Mouse (Mus musculus): ENCODE data around the gene Exoc4. TPM values are rescaled to one million over a fixed set of nuclear protein-coding genes. Genes with fewer than 3 reads are reported as not detected.

The Exoc4 gene
- polyA plus RNA-seq, 1 experiment from 2014 or later = 40.2 TPM

- no peak overlapping the region for H3K4me2 ChIP-seq (replicated peaks; ENCODE audit: low read depth, low read length)
- H3K27ac ChIP-seq (ENCODE audit: low read length) = no peak overlapping the region
- H3K27me3 ChIP-seq (ENCODE audit: control insufficient read depth, insufficient read depth, low read length) = no peaks in the 10 kb centered on the region
- no peak for ATAC-seq (ENCODE audit: insufficient number of reproducible peaks, insufficient read depth, low FRiP score, low read depth)
- H3K4me1 ChIP-seq (ENCODE audit: control insufficient read depth, insufficient read depth, low read length) = no peaks in the 10 kb centered on the region
- no peaks in the 10 kb centered on the region for H3K9me3 ChIP-seq (ENCODE audit: control insufficient read depth, low read depth, low read length)
- no peak overlapping the region for H3K9ac ChIP-seq (replicated peaks; ENCODE audit: low read depth, low read length)
- WGBS = 89% methylated on average over 1 of the region's 1 CpGs
- no peak overlapping the region for H3K4me3 ChIP-seq (ENCODE audit: low read depth, low read length)
- H3K36me3 ChIP-seq (ENCODE audit: control insufficient read depth, insufficient read depth, low read length) = no peaks in the 10 kb centered on the region; the same call in 1 of the 2 replicates
Measured at GRCm38 (mm10) chr6:33328326-33328725, 79.4 kb downstream of the Exoc4 start.

GRCm38 (mm10) chr6:33347088-33347775 is 98.3 kb downstream of the Exoc4 start:
- Histone ChIP-seq H3K4me2 (replicated peaks; ENCODE audit: low read depth, low read length) (no peak overlapping the region), H3K36me3 (ENCODE audit: control insufficient read depth, insufficient read depth, low read length) (no peaks in the 10 kb centered on the region), H3K27me3 (ENCODE audit: control insufficient read depth, insufficient read depth, low read length) (no peaks in the 10 kb centered on the region), H3K27ac (ENCODE audit: low read length) (no peak overlapping the region), H3K4me1 (ENCODE audit: control insufficient read depth, insufficient read depth, low read length) (0 out of 2 replicates have a peak, but pooled peaks cover 5% of the 10 kb centered on the region), H3K9ac (replicated peaks; ENCODE audit: low read depth, low read length) (no peak overlapping the region), H3K9me3 (ENCODE audit: control insufficient read depth, low read depth, low read length) (no peaks in the 10 kb centered on the region), H3K4me3 (ENCODE audit: low read depth, low read length) (no peak overlapping the region)
- 47% methylated on average over 1 of the region's 1 CpGs for WGBS
- no peak for ATAC-seq (ENCODE audit: insufficient number of reproducible peaks, insufficient read depth, low FRiP score, low read depth)

DNA sequence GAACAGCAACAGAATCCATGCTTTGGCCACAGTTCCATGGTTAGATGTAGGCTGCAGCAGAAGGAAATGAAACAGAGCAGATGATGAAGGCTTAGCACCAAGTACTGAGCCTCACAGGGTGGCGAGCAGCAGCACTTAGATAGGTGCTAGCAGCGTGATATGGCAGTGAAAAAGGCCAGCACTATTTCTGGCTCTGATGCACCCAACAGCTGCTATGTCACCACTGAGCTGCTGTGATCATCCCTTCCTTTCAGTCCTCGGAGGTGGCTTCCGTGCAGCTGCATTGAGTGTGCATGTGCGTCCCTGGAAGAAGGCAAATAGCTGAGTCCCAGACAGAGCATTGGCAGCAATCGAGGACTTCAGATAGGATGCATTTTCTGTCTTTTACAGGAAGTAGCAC is 112.7 kb downstream of the Exoc4 start:
- no peaks in the 10 kb centered on the region for H3K4me1 ChIP-seq (ENCODE audit: control insufficient read depth, insufficient read depth, low read length)
- no peaks in the 10 kb centered on the region for H3K9me3 ChIP-seq (ENCODE audit: control insufficient read depth, low read depth, low read length)
- 85% methylated on average over 6 of the region's 6 CpGs for WGBS
- no peaks in the 10 kb centered on the region for H3K36me3 ChIP-seq (ENCODE audit: control insufficient read depth, insufficient read depth, low read length)
- no peak overlapping the region for H3K4me2 ChIP-seq (replicated peaks; ENCODE audit: low read depth, low read length)
- no peaks in the 10 kb centered on the region for H3K27me3 ChIP-seq (ENCODE audit: control insufficient read depth, insufficient read depth, low read length)
- no peak overlapping the region for H3K4me3 ChIP-seq (ENCODE audit: low read depth, low read length)
- ATAC-seq (ENCODE audit: insufficient number of reproducible peaks, insufficient read depth, low FRiP score, low read depth) = no peak
- no peak overlapping the region for H3K9ac ChIP-seq (replicated peaks; ENCODE audit: low read depth, low read length)
- no peak overlapping the region for H3K27ac ChIP-seq (ENCODE audit: low read length)

DNA sequence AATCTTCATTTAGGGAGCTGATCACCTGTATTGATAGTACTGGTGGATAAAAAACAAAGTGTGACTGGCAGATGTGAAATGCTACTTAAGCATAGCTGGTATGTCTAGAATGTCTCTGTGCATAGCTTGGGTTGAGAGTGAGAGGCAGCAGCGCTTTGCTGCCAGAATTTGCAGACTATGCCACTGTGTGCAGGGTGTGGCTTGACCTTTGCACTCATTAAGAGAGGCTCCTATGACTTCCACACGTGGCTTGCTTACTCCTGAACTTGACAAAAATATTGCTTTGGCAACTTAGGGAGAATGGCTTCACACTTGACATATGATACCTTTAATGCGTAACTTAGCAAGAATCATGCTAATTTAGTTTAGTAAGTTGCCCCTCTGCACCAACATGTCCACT is 131.6 kb downstream of the Exoc4 start:
- WGBS = 58% methylated on average over 3 of the region's 3 CpGs
- H3K9me3 ChIP-seq (ENCODE audit: control insufficient read depth, low read depth, low read length) = no peaks in the 10 kb centered on the region
- no peak overlapping the region for H3K27ac ChIP-seq (ENCODE audit: low read length)
- H3K4me1 ChIP-seq (ENCODE audit: control insufficient read depth, insufficient read depth, low read length) = no peaks in the 10 kb centered on the region
- H3K9ac ChIP-seq (replicated peaks; ENCODE audit: low read depth, low read length) = no peak overlapping the region
- no peak overlapping the region for H3K4me2 ChIP-seq (replicated peaks; ENCODE audit: low read depth, low read length)
- no peak for ATAC-seq (ENCODE audit: insufficient number of reproducible peaks, insufficient read depth, low FRiP score, low read depth)
- H3K4me3 ChIP-seq (ENCODE audit: low read depth, low read length) = no peak overlapping the region
- no peaks in the 10 kb centered on the region for H3K36me3 ChIP-seq (ENCODE audit: control insufficient read depth, insufficient read depth, low read length)
- H3K27me3 ChIP-seq (ENCODE audit: control insufficient read depth, insufficient read depth, low read length) = no peaks in the 10 kb centered on the region

DNA sequence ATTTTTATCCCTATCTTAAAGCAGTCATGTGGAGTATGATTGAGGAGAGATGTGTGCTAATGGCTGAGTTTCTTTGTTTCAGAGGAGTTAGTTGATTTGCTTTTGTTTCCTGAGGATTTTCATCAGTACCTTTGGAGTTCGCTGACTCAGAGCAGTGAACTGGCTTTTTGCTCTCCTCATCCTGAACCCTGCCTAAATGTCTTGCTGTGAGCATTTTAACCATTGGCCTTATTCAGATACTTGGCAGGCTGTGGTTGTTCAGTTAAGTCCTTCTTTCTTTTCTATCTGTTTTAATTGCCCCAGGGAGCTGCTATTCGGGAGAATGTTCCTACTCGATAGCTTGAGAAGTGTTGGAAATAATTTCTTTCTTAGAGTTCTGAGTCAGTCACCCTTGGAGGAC is 133.3 kb downstream of the Exoc4 start:
- Histone ChIP-seq H3K4me3 (ENCODE audit: low read depth, low read length) (no peak overlapping the region), H3K4me1 (ENCODE audit: control insufficient read depth, insufficient read depth, low read length) (no peaks in the 10 kb centered on the region), H3K9ac (replicated peaks; ENCODE audit: low read depth, low read length) (no peak overlapping the region), H3K36me3 (ENCODE audit: control insufficient read depth, insufficient read depth, low read length) (no peaks in the 10 kb centered on the region), H3K9me3 (ENCODE audit: control insufficient read depth, low read depth, low read length) (no peaks in the 10 kb centered on the region), H3K4me2 (replicated peaks; ENCODE audit: low read depth, low read length) (no peak overlapping the region), H3K27ac (ENCODE audit: low read length) (no peak overlapping the region), H3K27me3 (ENCODE audit: control insufficient read depth, insufficient read depth, low read length) (no peaks in the 10 kb centered on the region)
- ATAC-seq (ENCODE audit: insufficient number of reproducible peaks, insufficient read depth, low FRiP score, low read depth) = no peak
- 92% methylated on average over 3 of the region's 3 CpGs for WGBS

- Histone ChIP-seq H3K9me3 (ENCODE audit: control insufficient read depth, low read depth, low read length) (no peaks in the 10 kb centered on the region), H3K4me1 (ENCODE audit: control insufficient read depth, insufficient read depth, low read length) (no peaks in the 10 kb centered on the region), H3K4me3 (ENCODE audit: low read depth, low read length) (no peak overlapping the region), H3K27me3 (ENCODE audit: control insufficient read depth, insufficient read depth, low read length) (no peaks in the 10 kb centered on the region), H3K27ac (ENCODE audit: low read length) (no peak overlapping the region), H3K36me3 (ENCODE audit: control insufficient read depth, insufficient read depth, low read length) (no peaks in the 10 kb centered on the region), H3K4me2 (replicated peaks; ENCODE audit: low read depth, low read length) (no peak overlapping the region), H3K9ac (replicated peaks; ENCODE audit: low read depth, low read length) (no peak overlapping the region)
- no peak for ATAC-seq (ENCODE audit: insufficient number of reproducible peaks, insufficient read depth, low FRiP score, low read depth)
- 82% methylated on average over 2 of the region's 2 CpGs for WGBS
Measured at GRCm38 (mm10) chr6:33392020-33392419, 143.1 kb downstream of the Exoc4 start.

- no peak overlapping the region for H3K4me3 ChIP-seq (ENCODE audit: low read depth, low read length)
- H3K9ac ChIP-seq (replicated peaks; ENCODE audit: low read depth, low read length) = no peak overlapping the region
- H3K27ac ChIP-seq (ENCODE audit: low read length) = no peak overlapping the region
- H3K27me3 ChIP-seq (ENCODE audit: control insufficient read depth, insufficient read depth, low read length) = no peaks in the 10 kb centered on the region
- 69% methylated on average over 1 of the region's 1 CpGs for WGBS
- ATAC-seq (ENCODE audit: insufficient number of reproducible peaks, insufficient read depth, low FRiP score, low read depth) = no peak
- no peak overlapping the region for H3K4me2 ChIP-seq (replicated peaks; ENCODE audit: low read depth, low read length)
- H3K4me1 ChIP-seq (ENCODE audit: control insufficient read depth, insufficient read depth, low read length) = no peaks in the 10 kb centered on the region
- no peaks in the 10 kb centered on the region for H3K36me3 ChIP-seq (ENCODE audit: control insufficient read depth, insufficient read depth, low read length)
- H3K9me3 ChIP-seq (ENCODE audit: control insufficient read depth, low read depth, low read length) = no peaks in the 10 kb centered on the region
Measured at GRCm38 (mm10) chr6:33399491-33399890, 150.6 kb downstream of the Exoc4 start.

GRCm38 (mm10) chr6:33401161-33401560 is 152.3 kb downstream of the Exoc4 start:
- Histone ChIP-seq H3K9ac (replicated peaks; ENCODE audit: low read depth, low read length) (no peak overlapping the region), H3K9me3 (ENCODE audit: control insufficient read depth, low read depth, low read length) (no peaks in the 10 kb centered on the region), H3K4me3 (ENCODE audit: low read depth, low read length) (no peak overlapping the region), H3K4me1 (ENCODE audit: control insufficient read depth, insufficient read depth, low read length) (no peaks in the 10 kb centered on the region; the same call in 1 of the 2 replicates), H3K27ac (ENCODE audit: low read length) (no peak overlapping the region), H3K27me3 (ENCODE audit: control insufficient read depth, insufficient read depth, low read length) (no peaks in the 10 kb centered on the region), H3K4me2 (replicated peaks; ENCODE audit: low read depth, low read length) (no peak overlapping the region), H3K36me3 (ENCODE audit: control insufficient read depth, insufficient read depth, low read length) (no peaks in the 10 kb centered on the region)
- 95% methylated on average over 2 of the region's 2 CpGs for WGBS
- ATAC-seq (ENCODE audit: insufficient number of reproducible peaks, insufficient read depth, low FRiP score, low read depth) = no peak
